Mouse (Mus musculus): Measurements from ENCODE around the gene Prkd1. TPM values are rescaled to one million over a fixed set of nuclear protein-coding genes. Genes with fewer than 3 reads are reported as not detected.
A peak's percentile ranks its signal among the peaks of the same experiment; 100 is the strongest.

Prkd1 gene
- polyA plus RNA-seq, 1 experiment from 2014 or later, result 5.1 TPM

- Histone ChIP-seq H3K9ac (ENCODE audit: low read depth, low read length) (no peak overlapping the region), H3K4me2 (replicated peaks; ENCODE audit: low read depth, low read length) (no peak overlapping the region), H3K27me3 (ENCODE audit: control insufficient read depth, insufficient read depth, low read length) (no peaks in the 10 kb centered on the region), H3K27ac (ENCODE audit: low read depth, low read length) (no peak overlapping the region), H3K36me3 (ENCODE audit: control insufficient read depth, insufficient read depth, low read length) (no peaks in the 10 kb centered on the region), H3K4me3 (ENCODE audit: low read depth, low read length) (no peak overlapping the region), H3K4me1 (replicated peaks; ENCODE audit: control insufficient read depth, insufficient read depth, low read length) (no peaks in the 10 kb centered on the region), H3K9me3 (ENCODE audit: control insufficient read depth, low read length) (no peaks in the 10 kb centered on the region)
- 43% methylated on average over 8 of the region's 8 CpGs for WGBS
- ATAC-seq (ENCODE audit: low FRiP score) (peak; percentile 70; the same call in 1 of the 2 replicates), DNase-seq (ENCODE audit: low spot score) (peak; percentile 21)
Measured at GRCm38 (mm10) chr12:50544855-50545609, 103.9 kb downstream of the Prkd1 start.

- WGBS, result 88% methylated on average over 5 of the region's 5 CpGs
- DNase-seq (ENCODE audit: low spot score) (no peak), ATAC-seq (ENCODE audit: low FRiP score) (no peak)
Measured at GRCm38 (mm10) chr12:50540793-50541192, 108.1 kb downstream of the Prkd1 start.

GRCm38 (mm10) chr12:50538296-50538965, 110.5 kb downstream of the Prkd1 start:
- Histone ChIP-seq H3K9me3 (ENCODE audit: control insufficient read depth, low read length) (no peaks in the 10 kb centered on the region), H3K27ac (ENCODE audit: low read depth, low read length) (no peak overlapping the region), H3K9ac (ENCODE audit: low read depth, low read length) (no peak overlapping the region), H3K4me2 (replicated peaks; ENCODE audit: low read depth, low read length) (no peak overlapping the region), H3K4me1 (replicated peaks; ENCODE audit: control insufficient read depth, insufficient read depth, low read length) (no peaks in the 10 kb centered on the region), H3K4me3 (ENCODE audit: low read depth, low read length) (no peak overlapping the region), H3K27me3 (ENCODE audit: control insufficient read depth, insufficient read depth, low read length) (no peaks in the 10 kb centered on the region), H3K36me3 (ENCODE audit: control insufficient read depth, insufficient read depth, low read length) (no peaks in the 10 kb centered on the region)
- DNase-seq (ENCODE audit: low spot score) (no peak), ATAC-seq (ENCODE audit: low FRiP score) (no peak)
- 83% methylated on average over 3 of the region's 3 CpGs for WGBS

More at GRCm38 (mm10) chr12:50540793-50541192, 108.1 kb downstream of the Prkd1 start:
- Histone ChIP-seq H3K9me3 (ENCODE audit: control insufficient read depth, low read length) (no peaks in the 10 kb centered on the region), H3K27ac (ENCODE audit: low read depth, low read length) (no peak overlapping the region), H3K9ac (ENCODE audit: low read depth, low read length) (no peak overlapping the region), H3K4me3 (ENCODE audit: low read depth, low read length) (no peak overlapping the region), H3K27me3 (ENCODE audit: control insufficient read depth, insufficient read depth, low read length) (no peaks in the 10 kb centered on the region), H3K4me2 (replicated peaks; ENCODE audit: low read depth, low read length) (no peak overlapping the region), H3K4me1 (replicated peaks; ENCODE audit: control insufficient read depth, insufficient read depth, low read length) (no peaks in the 10 kb centered on the region), H3K36me3 (ENCODE audit: control insufficient read depth, insufficient read depth, low read length) (no peaks in the 10 kb centered on the region)

- WGBS, result 86% methylated on average over 2 of the region's 2 CpGs
- Histone ChIP-seq H3K4me2 (replicated peaks; ENCODE audit: low read depth, low read length) (no peak overlapping the region), H3K9me3 (ENCODE audit: control insufficient read depth, low read length) (no peaks in the 10 kb centered on the region), H3K27ac (ENCODE audit: low read depth, low read length) (no peak overlapping the region), H3K4me3 (ENCODE audit: low read depth, low read length) (no peak overlapping the region), H3K36me3 (ENCODE audit: control insufficient read depth, insufficient read depth, low read length) (no peaks in the 10 kb centered on the region), H3K9ac (ENCODE audit: low read depth, low read length) (no peak overlapping the region), H3K27me3 (ENCODE audit: control insufficient read depth, insufficient read depth, low read length) (no peaks in the 10 kb centered on the region), H3K4me1 (replicated peaks; ENCODE audit: control insufficient read depth, insufficient read depth, low read length) (no peaks in the 10 kb centered on the region)
- DNase-seq (ENCODE audit: low spot score) (no peak), ATAC-seq (ENCODE audit: low FRiP score) (no peak)
Measured at GRCm38 (mm10) chr12:50537761-50538160, 111.1 kb downstream of the Prkd1 start.

- Histone ChIP-seq H3K4me1 (replicated peaks; ENCODE audit: control insufficient read depth, insufficient read depth, low read length) (no peaks in the 10 kb centered on the region), H3K4me3 (ENCODE audit: low read depth, low read length) (no peak overlapping the region), H3K27me3 (ENCODE audit: control insufficient read depth, insufficient read depth, low read length) (no peaks in the 10 kb centered on the region), H3K27ac (ENCODE audit: low read depth, low read length) (no peak overlapping the region), H3K9ac (ENCODE audit: low read depth, low read length) (no peak overlapping the region), H3K4me2 (replicated peaks; ENCODE audit: low read depth, low read length) (no peak overlapping the region), H3K9me3 (ENCODE audit: control insufficient read depth, low read length) (no peaks in the 10 kb centered on the region), H3K36me3 (ENCODE audit: control insufficient read depth, insufficient read depth, low read length) (no peaks in the 10 kb centered on the region)
- ATAC-seq (ENCODE audit: low FRiP score) (no peak), DNase-seq (ENCODE audit: low spot score) (no peak)
- 55% methylated on average over 1 of the region's 1 CpGs for WGBS
Measured at GRCm38 (mm10) chr12:50537006-50537405, 111.9 kb downstream of the Prkd1 start.

- no peaks in the 10 kb centered on the region for H3K4me1 ChIP-seq (replicated peaks; ENCODE audit: control insufficient read depth, insufficient read depth, low read length)
- WGBS, result 89% methylated on average over 1 of the region's 1 CpGs
- ATAC-seq (ENCODE audit: low FRiP score), result no peak
- H3K27me3 ChIP-seq (ENCODE audit: control insufficient read depth, insufficient read depth, low read length), result no peaks in the 10 kb centered on the region
- H3K36me3 ChIP-seq (ENCODE audit: control insufficient read depth, insufficient read depth, low read length), result no peaks in the 10 kb centered on the region
- no peak overlapping the region for H3K27ac ChIP-seq (ENCODE audit: low read depth, low read length)
- H3K4me3 ChIP-seq (ENCODE audit: low read depth, low read length), result no peak overlapping the region
- no peak overlapping the region for H3K9ac ChIP-seq (ENCODE audit: low read depth, low read length)
- H3K9me3 ChIP-seq (ENCODE audit: control insufficient read depth, low read length), result no peaks in the 10 kb centered on the region
- no peak for DNase-seq (ENCODE audit: low spot score)
- H3K4me2 ChIP-seq (replicated peaks; ENCODE audit: low read depth, low read length), result no peak overlapping the region
Measured at GRCm38 (mm10) chr12:50528633-50529032, 120.3 kb downstream of the Prkd1 start.

- Histone ChIP-seq H3K4me1 (replicated peaks; ENCODE audit: control insufficient read depth, insufficient read depth, low read length) (no peaks in the 10 kb centered on the region), H3K27ac (ENCODE audit: low read depth, low read length) (no peak overlapping the region), H3K36me3 (ENCODE audit: control insufficient read depth, insufficient read depth, low read length) (no peaks in the 10 kb centered on the region), H3K9me3 (ENCODE audit: control insufficient read depth, low read length) (no peaks in the 10 kb centered on the region), H3K27me3 (ENCODE audit: control insufficient read depth, insufficient read depth, low read length) (no peaks in the 10 kb centered on the region), H3K4me2 (replicated peaks; ENCODE audit: low read depth, low read length) (no peak overlapping the region), H3K4me3 (ENCODE audit: low read depth, low read length) (no peak overlapping the region), H3K9ac (ENCODE audit: low read depth, low read length) (no peak overlapping the region)
- DNase-seq (ENCODE audit: low spot score) (no peak), ATAC-seq (ENCODE audit: low FRiP score) (no peak)
- WGBS, result 84% methylated on average over 2 of the region's 2 CpGs
Measured at GRCm38 (mm10) chr12:50524061-50524460, 124.8 kb downstream of the Prkd1 start.

GRCm38 (mm10) chr12:50514526-50514925, 134.4 kb downstream of the Prkd1 start:
- ATAC-seq (ENCODE audit: low FRiP score) (no peak), DNase-seq (ENCODE audit: low spot score) (no peak)
- WGBS, result 68% methylated on average over 2 of the region's 2 CpGs
- Histone ChIP-seq H3K4me1 (replicated peaks; ENCODE audit: control insufficient read depth, insufficient read depth, low read length) (no peaks in the 10 kb centered on the region), H3K36me3 (ENCODE audit: control insufficient read depth, insufficient read depth, low read length) (no peaks in the 10 kb centered on the region), H3K27me3 (ENCODE audit: control insufficient read depth, insufficient read depth, low read length) (no peaks in the 10 kb centered on the region), H3K4me2 (replicated peaks; ENCODE audit: low read depth, low read length) (no peak overlapping the region), H3K4me3 (ENCODE audit: low read depth, low read length) (no peak overlapping the region), H3K9me3 (ENCODE audit: control insufficient read depth, low read length) (no peaks in the 10 kb centered on the region), H3K9ac (ENCODE audit: low read depth, low read length) (no peak overlapping the region), H3K27ac (ENCODE audit: low read depth, low read length) (no peak overlapping the region)
